Mouse (Mus musculus) MEL (cell line): ENCODE results near the gene Atp1a4. TPM values are rescaled to one million over a fixed set of nuclear protein-coding genes. Genes with fewer than 3 reads are reported as not detected.

Experiments
- DNase-seq: peaks from one replicate; pipeline ENCODE4 v3.0.0; 2011; ENCODE audit warnings: low read depth, low spot score
- H3K27ac ChIP-seq: 2 replicates; pipeline ENCODE4 v1.5.1; 2012; ENCODE audit warnings: low read depth, mild to moderate bottlenecking, control low read depth, low read length, moderate library complexity; ENCODE audit not compliant: control insufficient read depth
- H3K27me3 ChIP-seq, 2 experiments: fragments of 150-350 bp in 1 of 2; sonication (generic) in 1 of 2; 2 replicates each; pipeline ENCODE4 v1.6.1; 2012; ENCODE audit warnings: low read length in 2 of 2, mild to moderate bottlenecking in 2 of 2, improper control_type of control experiment in 1 of 2, moderate library complexity in 1 of 2; ENCODE audit not compliant: insufficient read depth in 2 of 2, control insufficient read depth in 1 of 2
- H3K36me3 ChIP-seq, 2 experiments: 2 replicates each; pipeline ENCODE4 v1.6.1; 2012 to 2014; ENCODE audit warnings: low read length in 2 of 2, improper control_type of control experiment in 1 of 2, inconsistent platforms in 1 of 2, mild to moderate bottlenecking in 1 of 2; ENCODE audit not compliant: insufficient read depth in 2 of 2, control insufficient read depth in 1 of 2
- H3K4me1 ChIP-seq, 2 experiments: fragments of 150-350 bp in 1 of 2; sonication (generic) in 1 of 2; 2 replicates each; pipeline ENCODE4 v1.6.1; 2012; ENCODE audit warnings: low read length in 2 of 2, improper control_type of control experiment in 1 of 2, mild to moderate bottlenecking in 1 of 2; ENCODE audit not compliant: insufficient read depth in 2 of 2, control insufficient read depth in 1 of 2
- H3K4me3 ChIP-seq, 2 experiments: fragments of 150-350 bp in 1 of 2; sonication (generic) in 1 of 2; 2 replicates each; pipeline ENCODE4 v1.5.1; 2012; ENCODE audit warnings: low read depth in 2 of 2, low read length in 2 of 2, mild to moderate bottlenecking in 2 of 2, moderate library complexity in 2 of 2, control low read depth in 1 of 2, improper control_type of control experiment in 1 of 2; ENCODE audit not compliant: control insufficient read depth in 1 of 2, insufficient read depth in 1 of 2
- H3K79me2 ChIP-seq: 2 replicates; pipeline ENCODE4 v1.6.1; 2012; ENCODE audit warnings: mild to moderate bottlenecking, low read length, moderate library complexity; ENCODE audit not compliant: control insufficient read depth, poor library complexity, insufficient read depth
- H3K9ac ChIP-seq: 2 replicates; pipeline ENCODE4 v1.6.1; 2012; ENCODE audit warnings: low read depth, mild to moderate bottlenecking, control low read depth, low read length, moderate library complexity; ENCODE audit not compliant: control insufficient read depth, poor library complexity, severe bottlenecking
- H3K9me3 ChIP-seq: fragments of 150-350 bp; sonication (generic); replicated peaks from 2 replicates; pipeline ENCODE4 v1.6.1; 2012; ENCODE audit warnings: mild to moderate bottlenecking, low read length, improper control_type of control experiment, moderate library complexity; ENCODE audit not compliant: insufficient read depth
- CHD1 ChIP-seq: IDR thresholded peaks from 2 replicates; pipeline ENCODE4 v1.6.1; 2012; ENCODE audit warnings: low read depth, mild to moderate bottlenecking, inconsistent platforms, low read length, improper control_type of control experiment
- CHD2 ChIP-seq: IDR thresholded peaks from 2 replicates; pipeline ENCODE4 v1.6.1; 2011; ENCODE audit warnings: low read length, improper control_type of control experiment
- CTCF ChIP-seq, 3 experiments: IDR thresholded peaks in 2 of 3; conservative IDR thresholded peaks in 1 of 3; 2 replicates each; pipeline ENCODE4 v1.5.1; 2011 to 2012; ENCODE audit warnings: low read length in 3 of 3, low read depth in 2 of 3, mild to moderate bottlenecking in 2 of 3, improper control_type of control experiment in 1 of 3, inconsistent platforms in 1 of 3, mixed read lengths in 1 of 3, moderate library complexity in 1 of 3; ENCODE audit not compliant: control insufficient read depth in 1 of 3, insufficient read depth in 1 of 3, poor library complexity in 1 of 3, severe bottlenecking in 1 of 3
- ELF1 ChIP-seq: IDR thresholded peaks from 2 replicates; pipeline ENCODE4 v1.6.1; 2014; ENCODE audit warnings: low read depth, mild to moderate bottlenecking, inconsistent platforms, low read length, improper control_type of control experiment, moderate library complexity
- EP300 ChIP-seq, 2 experiments: IDR thresholded peaks; 2 replicates each; pipeline ENCODE4 v1.6.1; 2011; ENCODE audit warnings: improper control_type of control experiment in 2 of 2, low read length in 2 of 2, low read depth in 1 of 2, mild to moderate bottlenecking in 1 of 2
- GATA1 ChIP-seq: IDR thresholded peaks from 2 replicates; pipeline ENCODE4 v1.6.1; 2011; ENCODE audit warnings: low read depth, low read length, improper control_type of control experiment
- HCFC1 ChIP-seq: IDR thresholded peaks from 2 replicates; pipeline ENCODE4 v1.6.1; 2012; ENCODE audit warnings: low read depth, mild to moderate bottlenecking, inconsistent platforms, low read length, improper control_type of control experiment, moderate library complexity
- KAT2A ChIP-seq: conservative IDR thresholded peaks from 2 replicates; pipeline ENCODE4 v1.6.1; 2012; ENCODE audit warnings: low read depth, low read length, improper control_type of control experiment, inconsistent platforms
- MEF2A ChIP-seq: IDR thresholded peaks from 2 replicates; pipeline ENCODE4 v1.6.1; 2014; ENCODE audit warnings: low read depth, mild to moderate bottlenecking, inconsistent platforms, low read length, improper control_type of control experiment; ENCODE audit not compliant: poor library complexity, insufficient replicate concordance, severe bottlenecking; ENCODE audit errors: extremely low read depth
- MXI1 ChIP-seq: IDR thresholded peaks from 2 replicates; pipeline ENCODE4 v1.6.1; 2011; ENCODE audit warnings: mild to moderate bottlenecking, low read depth, low read length, improper control_type of control experiment
- MYC ChIP-seq: IDR thresholded peaks from 2 replicates; pipeline ENCODE4 v1.6.1; 2011; ENCODE audit warnings: low read depth, mild to moderate bottlenecking, low read length, improper control_type of control experiment, moderate library complexity
- NELFE ChIP-seq: IDR thresholded peaks from 2 replicates; pipeline ENCODE4 v1.6.1; 2011; ENCODE audit warnings: low read depth, low read length, improper control_type of control experiment
- POLR2A ChIP-seq, 2 experiments: IDR thresholded peaks; 2 replicates each; pipeline ENCODE4 v1.6.1; 2011 to 2012; ENCODE audit warnings: low read length in 2 of 2, mild to moderate bottlenecking in 2 of 2, control low read depth in 1 of 2, improper control_type of control experiment in 1 of 2, low read depth in 1 of 2, moderate library complexity in 1 of 2; ENCODE audit not compliant: control insufficient read depth in 1 of 2, insufficient read depth in 1 of 2, poor library complexity in 1 of 2
- POLR2AphosphoS2 ChIP-seq: IDR thresholded peaks from 2 replicates; pipeline ENCODE4 v1.6.1; 2011; ENCODE audit warnings: low read length, improper control_type of control experiment
- POLR2AphosphoS5 ChIP-seq: IDR thresholded peaks from 2 replicates; pipeline ENCODE4 v1.6.1; 2012; ENCODE audit warnings: low read depth, borderline replicate concordance, mild to moderate bottlenecking, inconsistent platforms, low read length, moderate library complexity, mixed read lengths
- RCOR1 ChIP-seq: IDR thresholded peaks from 2 replicates; pipeline ENCODE4 v1.6.1; 2012; ENCODE audit warnings: low read depth, mild to moderate bottlenecking, inconsistent platforms, low read length, improper control_type of control experiment
- TBP ChIP-seq: IDR thresholded peaks from 2 replicates; pipeline ENCODE4 v1.8.0; 2011; ENCODE audit warnings: low read depth, low read length, improper control_type of control experiment
- USF1 ChIP-seq: IDR thresholded peaks from 2 replicates; pipeline ENCODE4 v1.6.1; 2014; ENCODE audit warnings: low read depth, mild to moderate bottlenecking, inconsistent platforms, low read length, improper control_type of control experiment, moderate library complexity
- ZKSCAN1 ChIP-seq: IDR thresholded peaks from 2 replicates; pipeline ENCODE4 v1.6.1; 2012; ENCODE audit warnings: low read depth, mild to moderate bottlenecking, inconsistent platforms, low read length, improper control_type of control experiment, moderate library complexity
- ZNF384 ChIP-seq: IDR thresholded peaks from 2 replicates; pipeline ENCODE4 v1.6.1; 2012; ENCODE audit warnings: low read depth, mild to moderate bottlenecking, inconsistent platforms, low read length, improper control_type of control experiment
- polyA plus RNA-seq, 2 experiments: library from polyadenylated mRNA; stranded (reverse) in 1 of 2; unstranded in 1 of 2; fragments of >175 nt in 1 of 2; fragments of >200 nt in 1 of 2; gene quantifications; 2 replicates each; pipeline versions ENCODE4 v1.2.1 to v1.2.4; 2012; ENCODE audit warnings: low replicate concordance in 2 of 2, low read depth in 1 of 2; ENCODE audit not compliant: insufficient read length in 2 of 2, insufficient read depth in 1 of 2, missing spikeins in 1 of 2
- total RNA-seq: library from RNA; depleted of rRNA; stranded (reverse); fragments of 300-350 nt; gene quantifications from 2 replicates; pipeline ENCODE4 v1.2.3, GENCODE M21; 2012

Gene Atp1a4
- total and polyA plus RNA-seq, 3 experiments, result not detected

DNA sequence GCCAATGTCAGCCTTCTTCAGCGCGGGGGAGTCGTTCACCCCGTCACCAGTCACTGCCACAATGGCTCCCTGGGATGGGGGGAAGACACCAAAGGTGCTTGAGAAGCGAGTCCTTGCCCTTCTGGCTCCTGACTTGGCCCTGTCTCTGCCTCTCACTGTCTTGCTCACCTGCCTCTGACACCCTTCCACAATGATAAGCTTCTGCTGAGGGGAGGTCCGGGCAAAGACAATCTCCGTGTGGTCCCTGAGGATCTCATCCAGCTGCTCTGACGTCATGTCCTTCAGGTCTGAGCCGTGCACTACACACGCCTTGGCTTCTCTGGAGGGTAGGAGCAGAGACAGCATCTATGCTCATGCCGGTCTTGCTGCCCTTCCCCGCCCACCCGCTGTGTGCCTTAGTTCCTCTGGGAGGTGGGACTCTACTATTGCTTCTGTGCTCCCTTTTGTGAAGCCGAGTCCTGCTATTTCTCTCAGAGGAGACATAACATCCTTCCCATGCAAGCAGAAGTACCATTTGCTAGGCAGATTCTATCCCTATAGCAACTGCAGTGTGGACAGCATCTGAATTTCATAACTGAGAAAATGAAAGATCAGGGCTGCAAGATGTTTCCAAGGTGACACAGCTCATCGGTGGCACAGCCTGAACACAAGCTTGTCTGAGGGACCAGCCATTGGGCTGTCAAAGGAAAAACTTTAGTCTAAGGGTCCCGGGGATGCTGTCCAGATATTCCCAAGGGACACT is 21.7 kb upstream of the Atp1a4 start:
- Histone ChIP-seq H3K36me3 (peaks cover 0 to 16% of the 10 kb centered on the region in 2 experiments; a peak in 2 of 4 replicates), H3K4me3 (no peak overlapping the region), H3K9ac (no peak overlapping the region), H3K79me2 (no peaks in the 10 kb centered on the region), H3K4me1 (peaks cover 6 to 28% of the 10 kb centered on the region in 2 experiments), H3K9me3 (no peaks in the 10 kb centered on the region), H3K27me3 (no peaks in the 10 kb centered on the region; a peak in 1 of 4 replicates), H3K27ac (no peak overlapping the region)
- TF ChIP-seq CHD2 (no peak), GATA1 (no peak), MYC (no peak), CHD1 (no peak)
- no peak for DNase-seq

DNA sequence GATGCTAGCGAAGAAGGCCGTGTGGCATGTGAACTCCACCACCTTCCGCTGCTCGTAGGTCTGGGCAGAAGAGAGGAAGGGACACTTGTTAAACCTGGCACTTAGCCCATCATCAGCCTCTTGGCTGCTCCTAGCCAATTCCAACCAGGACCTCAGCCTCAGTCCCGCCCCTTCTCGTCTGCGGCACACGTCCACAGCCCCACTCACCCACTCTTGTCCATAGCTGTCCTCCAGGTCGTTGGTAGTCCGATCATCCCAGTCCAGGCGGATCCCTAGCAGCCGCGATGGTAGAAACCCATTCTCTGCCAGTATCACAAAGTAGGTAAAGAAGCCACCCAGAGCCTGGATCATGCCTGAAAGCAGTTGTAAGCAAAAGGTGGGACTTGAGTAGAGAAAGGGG is 20.1 kb upstream of the Atp1a4 start:
- DNase-seq, result no peak
- TF ChIP-seq ELF1 (no peak), POLR2AphosphoS2 (no peak), GATA1 (no peak), CHD2 (no peak), ZNF384 (no peak), NELFE (no peak), USF1 (no peak), MEF2A (no peak), HCFC1 (no peak)
- Histone ChIP-seq H3K4me1 (peaks cover 6 to 28% of the 10 kb centered on the region in 2 experiments), H3K27me3 (no peaks in the 10 kb centered on the region; a peak in 1 of 4 replicates), H3K79me2 (no peaks in the 10 kb centered on the region), H3K36me3 (peaks cover 0 to 16% of the 10 kb centered on the region in 2 experiments; a peak in 2 of 4 replicates), H3K9ac (no peak overlapping the region), H3K9me3 (no peaks in the 10 kb centered on the region), H3K4me3 (no peak overlapping the region), H3K27ac (no peak overlapping the region)

DNA sequence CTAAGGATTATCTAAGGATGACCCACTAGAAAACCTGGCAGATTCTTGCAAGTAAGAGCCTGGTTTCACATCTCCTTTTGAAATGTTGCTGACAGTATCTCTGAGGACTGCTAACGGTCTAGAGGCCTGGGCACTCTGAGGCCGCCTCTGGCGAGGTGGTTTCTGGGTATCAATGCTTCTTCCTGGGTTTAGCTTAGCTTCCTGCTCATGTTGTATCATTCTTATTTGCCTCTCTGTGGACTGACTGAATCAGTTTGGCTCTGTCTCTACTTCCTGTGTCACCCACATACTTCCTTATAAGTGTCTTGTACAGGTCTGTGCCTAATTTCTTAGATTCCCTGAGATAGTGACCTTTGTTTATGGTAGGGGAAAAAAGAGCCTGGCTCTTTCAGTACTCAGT is 19.0 kb upstream of the Atp1a4 start:
- Histone ChIP-seq H3K36me3 (peaks cover 0 to 16% of the 10 kb centered on the region in 2 experiments; a peak in 2 of 4 replicates), H3K9me3 (no peaks in the 10 kb centered on the region), H3K27ac (peak overlapping the region; percentile 47), H3K79me2 (no peaks in the 10 kb centered on the region), H3K27me3 (no peaks in the 10 kb centered on the region), H3K9ac (peak overlapping the region; percentile 38; the same call in 1 of the 2 replicates), H3K4me1 (peaks cover 6 to 26% of the 10 kb centered on the region in 2 experiments), H3K4me3 (no peak overlapping the region)
- DNase-seq, result peak; percentile 74
- TF ChIP-seq ELF1, result peak; percentile 83
- peak in 1 of 2 experiments; percentile 67; a peak in 2 of 4 replicates for TF ChIP-seq POLR2A (IDR thresholded peaks at IDR 0.05; ENCODE audit: control insufficient read depth in 1 of 2, insufficient read depth in 1 of 2, low read depth in 1 of 2, low read length in 2 of 2, poor library complexity in 1 of 2)
- 0 out of 2 replicates have a peak, but pooled peaks have one; percentile 37 for TF ChIP-seq NELFE
- no peak for TF ChIP-seq KAT2A
- no peak for TF ChIP-seq EP300 (IDR thresholded peaks at IDR 0.05; ENCODE audit: low read depth in 1 of 2, low read length in 2 of 2)
- no peak for TF ChIP-seq POLR2AphosphoS5
- TF ChIP-seq POLR2AphosphoS2, result no peak
- TF ChIP-seq HCFC1, result peak; percentile 68
- no peak for TF ChIP-seq MXI1
- TF ChIP-seq CTCF (IDR thresholded peaks at IDR 0.05 in 2 of 3, conservative IDR thresholded peaks at IDR 0.05 in 1 of 3; ENCODE audit: control insufficient read depth in 1 of 3, insufficient read depth in 1 of 3, low read depth in 2 of 3, low read length in 3 of 3, poor library complexity in 1 of 3, severe bottlenecking in 1 of 3), result no peak
- TF ChIP-seq ZKSCAN1, result no peak
- peak; percentile 67 for TF ChIP-seq TBP
- peak; percentile 18; the same call in 1 of the 2 replicates for TF ChIP-seq RCOR1
- TF ChIP-seq GATA1, result no peak; the same call in 1 of the 2 replicates
